Mouse (Mus musculus) embryonic facial prominence, embryonic 13.5 days (tissue): ENCODE measurements at regions not wholly inside any gene's neighbourhood (a gene's known extent, or its start where the extent isn't known, plus 50 kb on each side); places are given as distances from the start of the nearest gene placed in this dataset.
A peak's percentile ranks its signal among the peaks of the same experiment; 100 is the strongest.

Experiments
- ATAC-seq: fragments of 200-750 bp; cut with Nextera tagmentation; 2 replicates; pipeline ENCODE4 v1.8.0; 2017; ENCODE audit warnings: low read depth; ENCODE audit not compliant: insufficient number of reproducible peaks, insufficient read depth, low FRiP score, low TSS enrichment
- H3K27ac ChIP-seq: fragments of 300-500 bp; sonication (generic); 2 replicates; pipeline ENCODE4 v1.5.1; 2015; ENCODE audit warnings: moderate library complexity, mild to moderate bottlenecking, inconsistent platforms
- H3K27me3 ChIP-seq: fragments of 300-500 bp; sonication (generic); 2 replicates; pipeline ENCODE4 v1.6.1; 2015; ENCODE audit warnings: mild to moderate bottlenecking, inconsistent platforms
- H3K36me3 ChIP-seq: fragments of 300-500 bp; sonication (generic); 2 replicates; pipeline ENCODE4 v1.6.1; 2015; ENCODE audit warnings: mild to moderate bottlenecking, inconsistent platforms
- H3K4me1 ChIP-seq: fragments of 300-500 bp; sonication (generic); 2 replicates; pipeline ENCODE4 v1.6.1; 2015; ENCODE audit warnings: inconsistent platforms
- H3K4me2 ChIP-seq: fragments of 300-500 bp; sonication (generic); 2 replicates; pipeline ENCODE4 v1.6.1; 2015; ENCODE audit warnings: moderate library complexity, mild to moderate bottlenecking, inconsistent platforms
- H3K4me3 ChIP-seq: fragments of 300-500 bp; sonication (generic); 2 replicates; pipeline ENCODE4 v1.5.1; 2015; ENCODE audit warnings: mild to moderate bottlenecking, inconsistent platforms
- H3K9ac ChIP-seq: fragments of 300-500 bp; sonication (generic); 2 replicates; pipeline ENCODE4 v1.6.1; 2015; ENCODE audit warnings: mild to moderate bottlenecking, inconsistent platforms
- H3K9me3 ChIP-seq: fragments of 300-500 bp; sonication (generic); 2 replicates; pipeline ENCODE4 v1.6.1; 2016; ENCODE audit warnings: inconsistent platforms
- WGBS: fragments of 180-500 bp; shearing (Covaris S2); methylation state at CpG from one replicate; pipeline ENCODE4 v1.1.7; 2015; ENCODE audit warnings: mixed read lengths; 5-methylcytosine and 5-hydroxymethylcytosine counted together

GRCm38 (mm10) chr15:41920270-41920669, 1786.1 kb downstream of the 9330182O14Rik start:
- H3K27ac ChIP-seq = no peak overlapping the region
- 26% methylated on average over 2 of the region's 2 CpGs for WGBS
- no peak overlapping the region for H3K9ac ChIP-seq
- H3K4me2 ChIP-seq = no peak overlapping the region
- ATAC-seq = no peak
- no peak overlapping the region for H3K4me3 ChIP-seq
- no peaks in the 10 kb centered on the region for H3K9me3 ChIP-seq
- no peaks in the 10 kb centered on the region for H3K36me3 ChIP-seq
- peaks cover 43% of the 10 kb centered on the region for H3K27me3 ChIP-seq
- peaks cover 7% of the 10 kb centered on the region for H3K4me1 ChIP-seq

GRCm38 (mm10) chr15:41936697-41937096, 1802.5 kb downstream of the 9330182O14Rik start:
- Histone ChIP-seq H3K27ac (no peak overlapping the region), H3K9ac (no peak overlapping the region), H3K4me2 (no peak overlapping the region), H3K4me3 (no peak overlapping the region), H3K36me3 (no peaks in the 10 kb centered on the region), H3K27me3 (no peaks in the 10 kb centered on the region), H3K9me3 (peaks cover 16% of the 10 kb centered on the region), H3K4me1 (no peaks in the 10 kb centered on the region)
- ATAC-seq = no peak
- WGBS = 55% methylated on average over 2 of the region's 2 CpGs

GRCm38 (mm10) chr15:41945226-41945625, 1811.1 kb downstream of the 9330182O14Rik start:
- H3K27me3 ChIP-seq = peaks cover 6% of the 10 kb centered on the region; the same call in 1 of the 2 replicates
- H3K27ac ChIP-seq = no peak overlapping the region
- ATAC-seq = no peak
- H3K36me3 ChIP-seq = no peaks in the 10 kb centered on the region
- peaks cover 20% of the 10 kb centered on the region for H3K4me1 ChIP-seq
- no peaks in the 10 kb centered on the region for H3K9me3 ChIP-seq
- no peak overlapping the region for H3K9ac ChIP-seq
- WGBS = 79% methylated on average over 2 of the region's 2 CpGs
- H3K4me2 ChIP-seq = no peak overlapping the region
- no peak overlapping the region for H3K4me3 ChIP-seq

GRCm38 (mm10) chr15:41947888-41948287, 1813.7 kb downstream of the 9330182O14Rik start:
- no peaks in the 10 kb centered on the region for H3K9me3 ChIP-seq
- no peak overlapping the region for H3K4me3 ChIP-seq
- H3K36me3 ChIP-seq = no peaks in the 10 kb centered on the region
- H3K4me1 ChIP-seq = peaks cover 20% of the 10 kb centered on the region
- ATAC-seq = no peak
- no peak overlapping the region for H3K9ac ChIP-seq
- H3K27ac ChIP-seq = no peak overlapping the region
- H3K4me2 ChIP-seq = no peak overlapping the region
- peaks cover 6% of the 10 kb centered on the region; the same call in 1 of the 2 replicates for H3K27me3 ChIP-seq

- WGBS = 8% methylated on average over 4 of the region's 4 CpGs
- no peak for ATAC-seq
Observed at GRCm38 (mm10) chr15:41948347-41949093, 1814.4 kb downstream of the 9330182O14Rik start.

GRCm38 (mm10) chr15:41949094-41949461, 1814.9 kb downstream of the 9330182O14Rik start:
- peak; percentile 48; the same call in 1 of the 2 replicates for ATAC-seq
- WGBS = 61% methylated on average over 6 of the region's 6 CpGs
- Histone ChIP-seq H3K4me3 (no peak overlapping the region), H3K4me2 (no peak overlapping the region), H3K27me3 (peaks cover 6% of the 10 kb centered on the region; the same call in 1 of the 2 replicates), H3K4me1 (peaks cover 20% of the 10 kb centered on the region), H3K27ac (peak overlapping the region; percentile 5; the same call in 1 of the 2 replicates), H3K9me3 (no peaks in the 10 kb centered on the region), H3K9ac (no peak overlapping the region), H3K36me3 (no peaks in the 10 kb centered on the region)

More at GRCm38 (mm10) chr15:41948347-41949093, 1814.4 kb downstream of the 9330182O14Rik start:
- Histone ChIP-seq H3K27me3 (peaks cover 6% of the 10 kb centered on the region; the same call in 1 of the 2 replicates), H3K9ac (no peak overlapping the region), H3K9me3 (no peaks in the 10 kb centered on the region), H3K4me1 (peaks cover 20% of the 10 kb centered on the region), H3K4me3 (no peak overlapping the region), H3K4me2 (peak overlapping the region; percentile 17; the same call in 1 of the 2 replicates), H3K36me3 (no peaks in the 10 kb centered on the region), H3K27ac (peak overlapping the region; percentile 5; the same call in 1 of the 2 replicates)

- ATAC-seq = no peak
- H3K4me1 ChIP-seq = peaks cover 20% of the 10 kb centered on the region
- no peak overlapping the region for H3K4me2 ChIP-seq
- peaks cover 6% of the 10 kb centered on the region; the same call in 1 of the 2 replicates for H3K27me3 ChIP-seq
- H3K4me3 ChIP-seq = no peak overlapping the region
- H3K36me3 ChIP-seq = no peaks in the 10 kb centered on the region
- no peak overlapping the region for H3K27ac ChIP-seq
- WGBS = 73% methylated on average over 5 of the region's 5 CpGs
- H3K9me3 ChIP-seq = no peaks in the 10 kb centered on the region
- H3K9ac ChIP-seq = no peak overlapping the region
Observed at GRCm38 (mm10) chr15:41951276-41951675, 1817.1 kb downstream of the 9330182O14Rik start.

- Histone ChIP-seq H3K4me1 (no peaks in the 10 kb centered on the region), H3K9ac (no peak overlapping the region), H3K9me3 (no peaks in the 10 kb centered on the region), H3K27me3 (no peaks in the 10 kb centered on the region), H3K27ac (no peak overlapping the region), H3K4me3 (no peak overlapping the region), H3K4me2 (no peak overlapping the region), H3K36me3 (no peaks in the 10 kb centered on the region)
- no peak for ATAC-seq
Observed at GRCm38 (mm10) chr15:41960597-41960996, 1826.4 kb downstream of the 9330182O14Rik start.

- 46% methylated on average over 6 of the region's 6 CpGs for WGBS
- Histone ChIP-seq H3K9ac (no peak overlapping the region), H3K4me2 (no peak overlapping the region), H3K36me3 (no peaks in the 10 kb centered on the region), H3K27ac (no peak overlapping the region), H3K4me3 (no peak overlapping the region), H3K4me1 (0 out of 2 replicates have a peak, but pooled peaks cover 5% of the 10 kb centered on the region), H3K9me3 (no peaks in the 10 kb centered on the region), H3K27me3 (no peaks in the 10 kb centered on the region)
- no peak for ATAC-seq
Observed at GRCm38 (mm10) chr15:41970877-41971276, 1836.7 kb downstream of the 9330182O14Rik start.

GRCm38 (mm10) chr15:41973263-41973662, 1839.1 kb downstream of the 9330182O14Rik start:
- 0 out of 2 replicates have a peak, but pooled peaks cover 10% of the 10 kb centered on the region for H3K4me1 ChIP-seq
- H3K27me3 ChIP-seq = no peaks in the 10 kb centered on the region
- no peaks in the 10 kb centered on the region for H3K36me3 ChIP-seq
- H3K9ac ChIP-seq = no peak overlapping the region
- no peak for ATAC-seq
- WGBS = 1% methylated on average over 8 of the region's 8 CpGs
- H3K9me3 ChIP-seq = no peaks in the 10 kb centered on the region
- H3K4me2 ChIP-seq = no peak overlapping the region
- no peak overlapping the region for H3K27ac ChIP-seq
- no peak overlapping the region for H3K4me3 ChIP-seq

- no peak overlapping the region for H3K9ac ChIP-seq
- no peaks in the 10 kb centered on the region for H3K27me3 ChIP-seq
- ATAC-seq = no peak
- H3K27ac ChIP-seq = no peak overlapping the region
- H3K4me3 ChIP-seq = no peak overlapping the region
- H3K9me3 ChIP-seq = no peaks in the 10 kb centered on the region
- 87% methylated on average over 2 of the region's 2 CpGs for WGBS
- H3K4me1 ChIP-seq = 0 out of 2 replicates have a peak, but pooled peaks cover 4% of the 10 kb centered on the region
- no peak overlapping the region for H3K4me2 ChIP-seq
- no peaks in the 10 kb centered on the region for H3K36me3 ChIP-seq
Observed at GRCm38 (mm10) chr15:41977196-41977595, 1843.0 kb downstream of the 9330182O14Rik start.

GRCm38 (mm10) chr15:41977649-41978231, 1843.6 kb downstream of the 9330182O14Rik start:
- no peak overlapping the region for H3K9ac ChIP-seq
- H3K27me3 ChIP-seq = no peaks in the 10 kb centered on the region
- no peaks in the 10 kb centered on the region for H3K36me3 ChIP-seq
- no peak overlapping the region for H3K4me2 ChIP-seq
- no peak for ATAC-seq
- no peaks in the 10 kb centered on the region for H3K9me3 ChIP-seq
- WGBS = 86% methylated on average over 12 of the region's 12 CpGs
- no peak overlapping the region for H3K27ac ChIP-seq
- H3K4me3 ChIP-seq = no peak overlapping the region
- 0 out of 2 replicates have a peak, but pooled peaks cover 4% of the 10 kb centered on the region for H3K4me1 ChIP-seq
